In genomic region chr2:58282259-58282910, GRCm38 (mm10) we compare ENCODE assay signal across 9 mouse cellular contexts.
A peak's percentile ranks its signal among the peaks of the same experiment; 100 is the strongest.
DNase-seq lines count a peak whose midpoint lies in the region; ATAC-seq and TF ChIP-seq lines count a peak whose summit lies in the region.
"Had no signal": no experiment of that assay in that cellular context is flagged by ENCODE, and none has a peak within 500 bp of the region (broad histone marks: within the 10 kb centered on the region; RNA-seq: fewer than 3 reads in every experiment).

No protein-coding gene starts in this region.

- no peaks in the 10 kb centered on the region for H3K4me1 ChIP-seq in heart, embryonic 11.5 days (ENCODE audit: control insufficient read depth, insufficient read depth, low read length)
- H3K4me1 ChIP-seq: limb, embryonic 12.5 days had no signal

- TF ChIP-seq CTCF in layer of hippocampus, adult 2 months (conservative IDR thresholded peaks at IDR 0.05): peak; percentile 80

- no peak overlapping the region for H3K4me3 ChIP-seq in heart, embryonic 11.5 days (ENCODE audit: low read depth, low read length)
- no peak overlapping the region for H3K4me3 ChIP-seq in layer of hippocampus, adult 2 months
- H3K4me3 ChIP-seq: limb, embryonic 12.5 days had no signal

- no peak overlapping the region for H3K27ac ChIP-seq in heart, embryonic 11.5 days (ENCODE audit: low read depth, low read length)
- H3K27ac ChIP-seq in layer of hippocampus, adult 2 months: no peak overlapping the region
- H3K27ac ChIP-seq: limb, embryonic 12.5 days had no signal

- intact Hi-C loops in heart, postnatal 10 days (cut with DNase I): loop anchor here (5.0 kb wide), 2 partner anchors 85 to 225 kb away; partner anchors contain the start of gene Cytip

- no peaks in the 10 kb centered on the region for H3K27me3 ChIP-seq in heart, embryonic 11.5 days (ENCODE audit: control insufficient read depth, insufficient read depth, low read length)
- H3K27me3 ChIP-seq: limb, embryonic 12.5 days had no signal

- no peaks in the 10 kb centered on the region for H3K36me3 ChIP-seq in heart, embryonic 11.5 days (ENCODE audit: control insufficient read depth, insufficient read depth, low read length)
- H3K36me3 ChIP-seq: limb, embryonic 12.5 days had no signal

- WGBS in heart, embryonic 11.5 days (ENCODE audit: insufficient replicate concordance): 49% methylated on average over 8 of the region's 8 CpGs

- no peak overlapping the region for H3K4me2 ChIP-seq in heart, embryonic 11.5 days
- H3K4me2 ChIP-seq: limb, embryonic 12.5 days had no signal

- no peak overlapping the region for H3K9ac ChIP-seq in heart, embryonic 11.5 days (ENCODE audit: low read depth, low read length)
- H3K9ac ChIP-seq: limb, embryonic 12.5 days had no signal

- H3K9me3 ChIP-seq in heart, embryonic 11.5 days (replicated peaks; ENCODE audit: control insufficient read depth, low read length): no peaks in the 10 kb centered on the region
- H3K9me3 ChIP-seq: limb, embryonic 12.5 days had no signal

- peak; percentile 40 to 70 for DNase-seq in heart, adult 18-20 months
- peak; percentile 78 for DNase-seq in adrenal gland, adult 2 months
- peak; percentile 43 for DNase-seq in embryo, embryonic 11.5 days (ENCODE audit: low read depth, low spot score)
- peak; percentile 56 to 74 for DNase-seq in heart, postnatal 10 days
- peak; percentile 13 to 21 for DNase-seq in layer of hippocampus, adult 2 months (ENCODE audit: low spot score in 2 of 2)
- peak; percentile 19 to 43 for DNase-seq in spleen, postnatal 14 days (ENCODE audit: low spot score in 2 of 2)

- no peak; the same call in 1 of the 2 replicates for ATAC-seq in heart, embryonic 11.5 days (replicated peaks; ENCODE audit: insufficient number of reproducible peaks, low FRiP score, low TSS enrichment)
- ATAC-seq in megakaryocyte progenitor cell, adult 5-6 weeks (replicated peaks; ENCODE audit: poor library complexity): peak; percentile 98

Comparison
In these comparisons a context has a peak if more than half of its experiments do, and no peak if none do; other contexts are left out.
1. DNase-seq: peak in every context shown above with its lines; median percentile 78 in adrenal gland, adult 2 months; 65 in heart, postnatal 10 days; 55 in heart, adult 18-20 months; 43 in embryo, embryonic 11.5 days; 31 in spleen, postnatal 14 days; 17 in layer of hippocampus, adult 2 months.